ENCODE assay signal across 27 mouse cellular contexts in the genomic region with DNA sequence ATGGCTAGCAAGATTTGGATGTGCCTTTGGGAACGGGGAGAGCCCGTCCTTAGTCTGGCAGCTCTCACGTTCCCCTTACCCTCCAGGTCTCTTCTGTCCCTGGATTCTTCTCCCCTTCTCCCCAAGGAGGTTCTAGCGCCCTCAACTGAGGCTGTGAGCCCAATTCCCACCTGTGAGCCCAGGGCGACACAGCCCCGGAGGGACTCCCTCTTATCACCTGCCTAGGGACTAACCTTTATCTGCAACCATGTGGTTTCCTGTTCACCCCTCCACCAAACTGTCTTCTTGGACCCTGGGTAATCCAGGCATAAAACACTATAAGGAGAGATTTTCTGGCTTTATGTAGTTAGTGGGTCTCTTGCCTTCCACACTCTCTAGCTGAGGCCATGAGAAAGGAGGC. TPM values are rescaled to one million over a fixed set of nuclear protein-coding genes. Genes with fewer than 3 reads are reported as not detected.
DNase-seq lines count a peak whose midpoint lies in the region; ATAC-seq and TF ChIP-seq lines count a peak whose summit lies in the region.
"Had no signal": no experiment of that assay in that cellular context is flagged by ENCODE, and none has a peak within 500 bp of the region (broad histone marks: within the 10 kb centered on the region; RNA-seq: fewer than 3 reads in every experiment).

No protein-coding gene starts in this region.

- H3K9ac ChIP-seq in liver, embryonic 12.5 days: peak overlapping the region; percentile 70
- no peak overlapping the region for H3K9ac ChIP-seq in forebrain, embryonic 11.5 days (ENCODE audit: low read length)
- H3K9ac ChIP-seq: hindbrain, embryonic 14.5 days; limb, embryonic 15.5 days had no signal

- WGBS in bone marrow, adult 2 months: 50% methylated on average over 6 of the region's 6 CpGs
- 27% methylated on average over 6 of the region's 6 CpGs for WGBS in liver, embryonic 12.5 days (ENCODE audit: insufficient replicate concordance)
- 66% methylated on average over 6 of the region's 6 CpGs for WGBS in forebrain, embryonic 11.5 days

- peak; percentile 48; the same call in 1 of the 2 replicates for TF ChIP-seq POLR2A in bone marrow, adult 2 months (IDR thresholded peaks at IDR 0.05; ENCODE audit: borderline replicate concordance, control insufficient read depth, low read depth, low read length)

- TF ChIP-seq CTCF in bone marrow, adult 2 months (IDR thresholded peaks at IDR 0.05; ENCODE audit: control insufficient read depth, insufficient read depth, low read length): no peak

- peak overlapping the region; percentile 85 for H3K4me2 ChIP-seq in liver, embryonic 12.5 days
- H3K4me2 ChIP-seq in forebrain, embryonic 11.5 days (ENCODE audit: low read depth, low read length, severe bottlenecking): no peak overlapping the region
- H3K4me2 ChIP-seq: hindbrain, embryonic 14.5 days; limb, embryonic 15.5 days; midbrain, embryonic 11.5 days had no signal

- no peaks in the 10 kb centered on the region for H3K9me3 ChIP-seq in liver, embryonic 12.5 days (replicated peaks)
- no peaks in the 10 kb centered on the region for H3K9me3 ChIP-seq in forebrain, embryonic 11.5 days (ENCODE audit: control insufficient read depth, low read length)
- H3K9me3 ChIP-seq: forebrain, embryonic 10.5 days; G1E; heart, embryonic 10.5 days; limb, embryonic 15.5 days had no signal

- H3K27me3 ChIP-seq in liver, embryonic 12.5 days (replicated peaks): no peaks in the 10 kb centered on the region
- H3K27me3 ChIP-seq in forebrain, embryonic 11.5 days (ENCODE audit: control insufficient read depth, insufficient read depth, low read length): no peaks in the 10 kb centered on the region
- H3K27me3 ChIP-seq: CH12.LX; limb, embryonic 15.5 days had no signal

- H3K27ac ChIP-seq in bone marrow, adult 2 months (ENCODE audit: control insufficient read depth, insufficient read depth, low read depth, low read length, poor library complexity): peak overlapping the region; percentile 83
- H3K27ac ChIP-seq in liver, embryonic 12.5 days: peak overlapping the region; percentile 95
- no peak overlapping the region for H3K27ac ChIP-seq in forebrain, embryonic 11.5 days (ENCODE audit: low read depth, low read length)
- H3K27ac ChIP-seq: forebrain, embryonic 10.5 days; heart, embryonic 10.5 days; hindbrain, embryonic 14.5 days; layer of hippocampus, adult 2 months; limb, embryonic 15.5 days; macrophage had no signal

- peak overlapping the region; percentile 63 for H3K4me3 ChIP-seq in bone marrow, adult 2 months (replicated peaks; ENCODE audit: control insufficient read depth, low read depth, low read length)
- peak overlapping the region; percentile 55 for H3K4me3 ChIP-seq in liver, embryonic 12.5 days
- no peak overlapping the region for H3K4me3 ChIP-seq in forebrain, embryonic 11.5 days (ENCODE audit: low read depth, low read length)
- H3K4me3 ChIP-seq: forebrain, embryonic 10.5 days; heart, embryonic 10.5 days; layer of hippocampus, adult 2 months; limb, embryonic 15.5 days had no signal

- no peaks in the 10 kb centered on the region for H3K36me3 ChIP-seq in liver, embryonic 12.5 days
- no peaks in the 10 kb centered on the region for H3K36me3 ChIP-seq in forebrain, embryonic 11.5 days (ENCODE audit: control insufficient read depth, insufficient read depth, low read length)
- H3K36me3 ChIP-seq: forebrain, embryonic 10.5 days; G1E; heart, embryonic 10.5 days; limb, embryonic 15.5 days had no signal

- DNase-seq in forebrain, embryonic 11.5 days (ENCODE audit: low spot score): no peak
- DNase-seq in layer of hippocampus, postnatal 10 days (ENCODE audit: low spot score in 2 of 2): no peak
- DNase-seq in kidney, postnatal 25 days: no peak
- DNase-seq: adrenal gland, adult 8-10 months; B cell, adult 2 months; cerebellum, adult 8-10 months; cerebellum, postnatal 36 days; heart, postnatal 4 days; kidney, adult 8-10 months; kidney, postnatal 14 days; left cerebral cortex, postnatal 4 days; right cerebral cortex, postnatal 4 days had no signal

- H3K4me1 ChIP-seq in bone marrow, adult 2 months (ENCODE audit: control insufficient read depth, insufficient read depth, low read length): peaks cover 8% of the 10 kb centered on the region
- peaks cover 85% of the 10 kb centered on the region for H3K4me1 ChIP-seq in liver, embryonic 12.5 days
- no peaks in the 10 kb centered on the region for H3K4me1 ChIP-seq in forebrain, embryonic 11.5 days (replicated peaks; ENCODE audit: control insufficient read depth, insufficient read depth, low read length)

- 0 out of 2 replicates have a peak, but pooled peaks have one; percentile 15 for ATAC-seq in common myeloid progenitor, adult 5-6 weeks (replicated peaks; ENCODE audit: low read depth, poor library complexity, severe bottlenecking)
- ATAC-seq in liver, embryonic 12.5 days: peak; percentile 69
- ATAC-seq in megakaryocyte progenitor cell, adult 5-6 weeks (replicated peaks; ENCODE audit: poor library complexity): peak; percentile 21
- ATAC-seq in forebrain, embryonic 11.5 days (replicated peaks; ENCODE audit: low FRiP score): no peak
- ATAC-seq: inflammation-experienced regulatory T-cells, adult 6 months; lung, postnatal 0 days had no signal

RNA-seq across cellular contexts. Expression of gene Odc1, which starts 5.6 kb away (rescaled TPM):
- 585 and 642 TPM in 2 replicates for polyA plus RNA-seq in bone marrow, adult 2 months (2011; ENCODE audit: insufficient read depth, insufficient read length, low replicate concordance, missing spikeins)
- total RNA-seq in common myeloid progenitor, adult 5-6 weeks (2017): 383 and 403 TPM in 2 replicates
- 587 and 597 TPM in 2 replicates for polyA plus RNA-seq in liver, embryonic 12.5 days (2016; fragmentation: Nextera tagmentation; extraction: Ambion mirVana)
- 241 TPM in 2 replicates for total RNA-seq in megakaryocyte progenitor cell, adult 5-6 weeks (2015)
- total RNA-seq in megakaryocyte progenitor cell, adult 5-6 weeks (2017): 406 and 410 TPM in 2 replicates
- 339 and 354 TPM in 2 replicates for polyA plus RNA-seq in forebrain, embryonic 11.5 days (2014; fragmentation: Nextera tagmentation; extraction: Ambion mirVana)
- total RNA-seq in layer of hippocampus, postnatal 10 days (2021): 10 to 100 TPM; 92.5 to 94.8 TPM
